Mouse (Mus musculus) erythroblast, embryonic 14.5 days (primary cell): ENCODE data around the gene Dmwd.

Experiments
- GATA1 ChIP-seq: IDR thresholded peaks from 2 replicates; pipeline ENCODE4 v1.6.1; 2012; ENCODE audit warnings: low read length, inconsistent platforms, mixed read lengths
- TAL1 ChIP-seq: IDR thresholded peaks from 3 replicates; pipeline ENCODE4 v1.6.1; 2012; ENCODE audit warnings: low read length, inconsistent platforms, mixed read lengths

- no peak for TF ChIP-seq GATA1
- TF ChIP-seq TAL1 = no peak
Observed at GRCm38 (mm10) chr7:19127744-19128143, 51.7 kb downstream of the Dmwd start.
